Comparison of ENCODE assay signal across 8 mouse cellular contexts in the genomic region with DNA sequence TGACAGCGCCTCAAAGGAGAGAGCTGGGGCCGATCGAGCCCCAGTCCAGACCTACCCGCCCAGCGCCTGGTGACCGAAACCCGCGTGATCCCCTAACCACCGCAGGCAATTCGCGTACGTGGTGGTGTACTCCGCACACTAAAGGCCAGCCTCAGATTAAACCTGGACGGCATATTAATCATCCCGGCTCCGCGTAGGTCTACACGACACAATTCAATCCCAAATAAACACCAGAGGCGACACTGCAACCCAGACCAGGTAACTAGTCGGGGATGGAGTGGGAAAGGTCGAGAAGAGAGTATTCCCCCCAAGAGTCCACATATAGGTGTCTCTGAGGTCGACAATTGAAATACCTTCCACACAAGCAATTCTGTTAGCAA.
DNase-seq lines count a peak whose midpoint lies in the region; ATAC-seq and TF ChIP-seq lines count a peak whose summit lies in the region.

No protein-coding gene starts in this region.

- H3K4me3 ChIP-seq in heart, embryonic 12.5 days, result peak overlapping the region; percentile 82
- H3K4me3 ChIP-seq in CH12.LX (replicated peaks in 1 of 3; ENCODE audit: low read depth in 2 of 3, low read length in 2 of 3, poor library complexity in 1 of 3), result peak overlapping the region; percentile 51 to 96 (median 61)
- H3K4me3 ChIP-seq in forebrain, embryonic 13.5 days, result peak overlapping the region; percentile 64
- H3K4me3 ChIP-seq in liver, embryonic 14.5 days (ENCODE audit: insufficient read depth in 1 of 2, low read depth in 2 of 2, low read length in 2 of 2), result peak overlapping the region; percentile 66 to 77

- TF ChIP-seq CTCF in CH12.LX (conservative IDR thresholded peaks at IDR 0.05 in 1 of 2, IDR thresholded peaks at IDR 0.05 in 1 of 2; ENCODE audit: low read depth in 2 of 2, low read length in 2 of 2), result no peak
- TF ChIP-seq CTCF in liver, embryonic 14.5 days (IDR thresholded peaks at IDR 0.05; ENCODE audit: low read depth), result no peak

- dilution Hi-C loops in CH12.LX (cut with MboI; ENCODE audit: extremely low pct_ligation_motif_present, extremely low pct_unique_long_range_greater_than_20kb, low sequenced_read_pairs), result no loop called here

- in situ Hi-C loops in CH12.LX (cut with MboI; ENCODE audit: low pct_ligation_motif_present, low pct_unique_long_range_greater_than_20kb, low sequenced_read_pairs), result no loop called here

- no peak; the same call in 1 of the 2 replicates for ATAC-seq in heart, embryonic 12.5 days (ENCODE audit: insufficient number of reproducible peaks, low FRiP score)
- ATAC-seq in forebrain, embryonic 13.5 days, result no peak
- no peak for ATAC-seq in liver, embryonic 14.5 days (ENCODE audit: insufficient read depth)

- TF ChIP-seq EP300 in CH12.LX (IDR thresholded peaks at IDR 0.05; ENCODE audit: low read length), result no peak
- TF ChIP-seq EP300 in liver, embryonic 14.5 days (IDR thresholded peaks at IDR 0.05; ENCODE audit: low read depth), result no peak

- no peak for DNase-seq in heart, adult 18-20 months
- no peak for DNase-seq in CH12.LX (ENCODE audit: extremely low read depth)
- DNase-seq in liver, embryonic 14.5 days (ENCODE audit: low read depth in 3 of 3, low spot score in 3 of 3), result no peak
- no peak for DNase-seq in c-Kit-positive CD71-positive TER-119-positive erythroid progenitor cells, embryonic 14.5 days (ENCODE audit: low spot score)
- DNase-seq in layer of hippocampus, adult 8-10 months (ENCODE audit: low spot score in 2 of 2), result no peak
- no peak for DNase-seq in layer of hippocampus, postnatal 25 days (ENCODE audit: extremely low spot score in 1 of 2, low spot score in 1 of 2)

- WGBS in heart, embryonic 12.5 days, result 3% methylated on average over 22 of the region's 22 CpGs
- WGBS in forebrain, embryonic 13.5 days, result 3% methylated on average over 22 of the region's 22 CpGs
- WGBS in liver, embryonic 14.5 days (ENCODE audit: insufficient replicate concordance), result 3% methylated on average over 22 of the region's 22 CpGs

- peak overlapping the region; percentile 93 for H3K9ac ChIP-seq in heart, embryonic 12.5 days
- H3K9ac ChIP-seq in CH12.LX (ENCODE audit: insufficient read depth, low read depth), result peak overlapping the region; percentile 62
- H3K9ac ChIP-seq in forebrain, embryonic 13.5 days, result peak overlapping the region; percentile 84
- H3K9ac ChIP-seq in liver, embryonic 14.5 days (replicated peaks), result peak overlapping the region; percentile 46

- TF ChIP-seq POLR2A in CH12.LX (IDR thresholded peaks at IDR 0.05; ENCODE audit: low read depth, low read length), result no peak

- peaks cover 38% of the 10 kb centered on the region for H3K4me1 ChIP-seq in heart, embryonic 12.5 days (replicated peaks)
- H3K4me1 ChIP-seq in CH12.LX (ENCODE audit: control insufficient read depth in 1 of 2, insufficient read depth in 2 of 2), result peaks cover 8 to 22% of the 10 kb centered on the region in 2 experiments
- H3K4me1 ChIP-seq in forebrain, embryonic 13.5 days, result peaks cover 43% of the 10 kb centered on the region
- H3K4me1 ChIP-seq in liver, embryonic 14.5 days (replicated peaks; ENCODE audit: control insufficient read depth in 2 of 2, insufficient read depth in 2 of 2, low read length in 1 of 2), result peaks cover 0 to 5% of the 10 kb centered on the region in 2 experiments; a peak in 2 of 4 replicates

- peaks cover 71% of the 10 kb centered on the region for H3K79me2 ChIP-seq in CH12.LX (replicated peaks; ENCODE audit: control insufficient read depth, extremely low read depth, insufficient read depth, poor library complexity, severe bottlenecking)

- peak overlapping the region; percentile 90 for H3K4me2 ChIP-seq in heart, embryonic 12.5 days
- H3K4me2 ChIP-seq in CH12.LX (ENCODE audit: insufficient read depth, low read depth, poor library complexity, severe bottlenecking), result peak overlapping the region; percentile 40
- peak overlapping the region; percentile 71 for H3K4me2 ChIP-seq in forebrain, embryonic 13.5 days
- peak overlapping the region; percentile 90 for H3K4me2 ChIP-seq in liver, embryonic 14.5 days (ENCODE audit: low read depth)

- no peaks in the 10 kb centered on the region for H3K36me3 ChIP-seq in heart, embryonic 12.5 days
- peaks cover 0 to 11% of the 10 kb centered on the region in 2 experiments for H3K36me3 ChIP-seq in CH12.LX (replicated peaks in 1 of 2; ENCODE audit: control insufficient read depth in 1 of 2, insufficient read depth in 1 of 2, low read length in 1 of 2)
- H3K36me3 ChIP-seq in forebrain, embryonic 13.5 days (ENCODE audit: poor library complexity, severe bottlenecking), result no peaks in the 10 kb centered on the region
- no peaks in the 10 kb centered on the region for H3K36me3 ChIP-seq in liver, embryonic 14.5 days (replicated peaks; ENCODE audit: control insufficient read depth, insufficient read depth, low read depth)

- no peaks in the 10 kb centered on the region for H3K9me3 ChIP-seq in heart, embryonic 12.5 days (replicated peaks)
- H3K9me3 ChIP-seq in CH12.LX (replicated peaks; ENCODE audit: low read length), result no peaks in the 10 kb centered on the region
- no peaks in the 10 kb centered on the region for H3K9me3 ChIP-seq in forebrain, embryonic 13.5 days (replicated peaks)
- H3K9me3 ChIP-seq in liver, embryonic 14.5 days (ENCODE audit: control insufficient read depth, low read length), result no peaks in the 10 kb centered on the region

- peak overlapping the region; percentile 75 for H3K27ac ChIP-seq in heart, embryonic 12.5 days (ENCODE audit: poor library complexity, severe bottlenecking)
- peak overlapping the region; percentile 16; the same call in 1 of the 2 replicates for H3K27ac ChIP-seq in CH12.LX (ENCODE audit: insufficient read depth, low read depth)
- H3K27ac ChIP-seq in forebrain, embryonic 13.5 days, result peak overlapping the region; percentile 92
- no peak overlapping the region for H3K27ac ChIP-seq in liver, embryonic 14.5 days

- H3K27me3 ChIP-seq in heart, embryonic 12.5 days (replicated peaks), result peaks cover 79% of the 10 kb centered on the region
- H3K27me3 ChIP-seq in CH12.LX (replicated peaks), result no peaks in the 10 kb centered on the region
- peaks cover 74% of the 10 kb centered on the region for H3K27me3 ChIP-seq in forebrain, embryonic 13.5 days
- H3K27me3 ChIP-seq in liver, embryonic 14.5 days (ENCODE audit: control insufficient read depth, insufficient read depth, low read length), result peaks cover 48% of the 10 kb centered on the region

- TF ChIP-seq RAD21 in CH12.LX (IDR thresholded peaks at IDR 0.05; ENCODE audit: low read depth, low read length), result no peak

TF ChIP-seq in CH12.LX, 34 proteins besides CTCF, POLR2A, EP300 and RAD21:
- TF ChIP-seq MAX (IDR thresholded peaks at IDR 0.05; ENCODE audit: low read length) (no peak), USF1 (IDR thresholded peaks at IDR 0.05; ENCODE audit: low read depth, low read length) (no peak), NRF1 (IDR thresholded peaks at IDR 0.05; ENCODE audit: low read depth, low read length) (no peak)

Comparison
In these comparisons a context has a peak if more than half of its experiments do, and no peak if none do; other contexts are left out.
1. H3K4me2 ChIP-seq: peak in every context shown above with its lines; median percentile 90 in heart, embryonic 12.5 days; 90 in liver, embryonic 14.5 days; 71 in forebrain, embryonic 13.5 days; 40 in CH12.LX.